Mouse (Mus musculus): ENCODE measurements around the gene Shpk.

- TF ChIP-seq CTCF (IDR thresholded peaks at IDR 0.05; ENCODE audit: extremely low read depth, insufficient read depth, low read length) (no peak), POLR2A (IDR thresholded peaks at IDR 0.05; ENCODE audit: extremely low read depth, insufficient read depth, low read length) (no peak)
These were observed 4.8 kb upstream of the Shpk start for GRCm38 (mm10) chr11:73194444-73194843.

All from cortical plate, adult 2 months (tissue).